Mouse (Mus musculus) G1E (cell line): ENCODE data around the gene Gba.

Experiments
- CTCF ChIP-seq: IDR thresholded peaks from 2 replicates; pipeline ENCODE4 v1.5.1; 2012; ENCODE audit warnings: low read depth, low read length, inconsistent platforms, mixed read lengths
- POLR2AphosphoS5 ChIP-seq: IDR thresholded peaks from 2 replicates; pipeline ENCODE4 v1.6.1; 2012; ENCODE audit warnings: low read depth, low read length, inconsistent platforms; ENCODE audit not compliant: insufficient replicate concordance

DNA sequence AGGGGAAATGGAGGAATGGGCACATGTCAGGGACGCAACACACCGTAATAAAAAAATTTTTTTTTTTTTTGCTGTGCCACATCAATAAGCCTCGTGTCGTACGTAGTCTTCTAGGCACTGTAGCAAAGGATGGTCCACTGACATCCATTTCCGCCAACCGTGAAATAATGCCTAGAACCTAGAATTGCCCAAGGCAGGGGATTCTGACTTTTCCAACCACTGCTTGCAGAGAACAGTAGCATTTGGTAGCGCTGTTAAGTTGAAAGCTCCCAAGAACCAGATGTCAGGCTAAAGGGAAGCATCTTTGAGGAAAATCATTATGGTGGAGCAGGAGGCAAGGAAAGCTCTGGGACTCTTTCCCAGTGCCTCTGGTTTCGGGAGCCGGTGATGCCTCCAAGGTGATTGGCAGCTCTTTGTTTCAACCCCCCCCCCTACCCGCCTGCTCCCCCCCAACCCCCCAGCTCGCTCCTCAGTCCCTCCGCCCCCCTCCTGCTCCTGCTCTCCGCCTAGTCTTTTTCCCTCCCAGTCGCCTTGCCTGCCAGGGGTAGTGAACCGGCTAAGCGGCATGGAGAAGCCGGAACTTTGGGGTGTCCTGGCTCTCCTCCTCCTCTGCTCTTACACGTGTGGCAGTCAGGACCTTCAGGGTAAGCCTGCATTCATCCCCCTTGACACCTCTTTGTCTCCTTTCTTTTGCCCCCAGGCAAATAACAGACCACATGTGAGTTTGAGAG is 12.1 kb downstream of the Gba start, which contains the start of gene Thbs3:
- no peak for TF ChIP-seq CTCF
- no peak for TF ChIP-seq POLR2AphosphoS5
